Mouse (Mus musculus) heart, embryonic 11.5 days (tissue): Measurements from ENCODE around the gene Pou2af1. TPM values are rescaled to one million over a fixed set of nuclear protein-coding genes. Genes with fewer than 3 reads are reported as not detected.
A peak's percentile ranks its signal among the peaks of the same experiment; 100 is the strongest.

Experiments used
- ATAC-seq: fragments of 200-750 bp; cut with Nextera tagmentation; replicated peaks from 2 replicates; pipeline ENCODE4 v1.8.0; 2017; ENCODE audit warnings: moderate library complexity; ENCODE audit not compliant: insufficient number of reproducible peaks, low FRiP score, low TSS enrichment
- H3K27ac ChIP-seq: fragments of 300-500 bp; sonication (generic); 2 replicates; pipeline ENCODE4 v1.5.1; 2014; ENCODE audit warnings: mild to moderate bottlenecking, low read depth, low read length
- H3K27me3 ChIP-seq: fragments of 300-500 bp; sonication (generic); 2 replicates; pipeline ENCODE4 v1.6.1; 2014; ENCODE audit warnings: mild to moderate bottlenecking, low read length, mixed read lengths; ENCODE audit not compliant: control insufficient read depth, insufficient read depth
- H3K36me3 ChIP-seq: fragments of 300-500 bp; sonication (generic); 2 replicates; pipeline ENCODE4 v1.6.1; 2014; ENCODE audit warnings: mild to moderate bottlenecking, low read length, moderate library complexity, mixed read lengths; ENCODE audit not compliant: control insufficient read depth, insufficient read depth
- H3K4me1 ChIP-seq: fragments of 300-500 bp; sonication (generic); 2 replicates; pipeline ENCODE4 v1.6.1; 2014; ENCODE audit warnings: low read length; ENCODE audit not compliant: control insufficient read depth, insufficient read depth
- H3K4me2 ChIP-seq: fragments of 300-500 bp; sonication (generic); 2 replicates; pipeline ENCODE4 v1.6.1; 2014; ENCODE audit warnings: mild to moderate bottlenecking, moderate library complexity
- H3K4me3 ChIP-seq: fragments of 300-500 bp; sonication (generic); 2 replicates; pipeline ENCODE4 v1.5.1; 2014; ENCODE audit warnings: low read depth, low read length
- H3K9ac ChIP-seq: fragments of 300-500 bp; sonication (generic); 2 replicates; pipeline ENCODE4 v1.6.1; 2014; ENCODE audit warnings: mild to moderate bottlenecking, low read depth, low read length, moderate library complexity
- H3K9me3 ChIP-seq: fragments of 300-500 bp; sonication (generic); replicated peaks from 2 replicates; pipeline ENCODE4 v1.6.1; 2016; ENCODE audit warnings: low read length; ENCODE audit not compliant: control insufficient read depth
- WGBS: fragments of 180-500 bp; shearing (Covaris S2); extraction: QIAGEN DNeasy Blood & Tissue Kit; methylation state at CpG from one replicate; pipeline ENCODE4 v1.1.7; 2014; ENCODE audit not compliant: insufficient replicate concordance; 5-methylcytosine and 5-hydroxymethylcytosine counted together
- polyA plus RNA-seq: library from polyadenylated mRNA; unstranded; fragments of >200 nt; fragmentation: Nextera tagmentation; extraction: Ambion mirVana; gene quantifications from 2 replicates; pipeline ENCODE4 v1.2.1, GENCODE M21; 2014

Gene Pou2af1
- polyA plus RNA-seq, 1 experiment from 2014 or later: 0.11 TPM

- no peak for ATAC-seq
- Histone ChIP-seq H3K4me3 (no peak overlapping the region), H3K9me3 (no peaks in the 10 kb centered on the region), H3K4me1 (no peaks in the 10 kb centered on the region), H3K4me2 (no peak overlapping the region), H3K36me3 (no peaks in the 10 kb centered on the region), H3K27ac (no peak overlapping the region), H3K27me3 (no peaks in the 10 kb centered on the region), H3K9ac (no peak overlapping the region)
- WGBS: 76% methylated on average over 4 of the region's 4 CpGs
Measured at GRCm38 (mm10) chr9:51256780-51257502, 43.4 kb downstream of the Pou2af1 start.

GRCm38 (mm10) chr9:51258426-51258825 is 44.9 kb downstream of the Pou2af1 start:
- Histone ChIP-seq H3K27ac (no peak overlapping the region), H3K9ac (no peak overlapping the region), H3K4me3 (no peak overlapping the region), H3K27me3 (no peaks in the 10 kb centered on the region), H3K9me3 (no peaks in the 10 kb centered on the region), H3K4me2 (no peak overlapping the region), H3K36me3 (no peaks in the 10 kb centered on the region), H3K4me1 (no peaks in the 10 kb centered on the region)
- ATAC-seq: no peak
- WGBS: 73% methylated on average over 5 of the region's 5 CpGs

DNA sequence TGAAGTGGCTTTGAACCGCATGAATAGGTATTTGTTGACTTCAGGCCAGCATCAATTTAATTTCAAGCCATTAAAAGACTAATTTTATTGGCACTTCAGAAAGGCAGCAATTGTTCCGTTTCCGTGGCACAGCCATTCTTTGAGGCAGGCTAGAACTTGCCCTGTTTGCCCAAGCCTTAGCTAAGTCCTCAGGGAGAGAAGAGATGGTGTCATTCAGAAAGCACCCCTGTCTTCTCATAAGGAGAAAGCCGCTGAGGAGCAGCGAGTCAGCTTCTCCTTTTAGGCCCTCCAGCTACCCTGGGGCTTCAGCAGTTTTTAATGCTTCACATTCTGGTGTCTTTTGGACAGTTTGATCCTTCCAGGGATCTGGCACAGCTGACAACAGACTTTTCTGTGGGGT is 55.3 kb downstream of the Pou2af1 start:
- ATAC-seq: no peak
- no peak overlapping the region for H3K4me3 ChIP-seq
- H3K27me3 ChIP-seq: no peaks in the 10 kb centered on the region
- no peak overlapping the region for H3K4me2 ChIP-seq
- H3K27ac ChIP-seq: no peak overlapping the region
- H3K4me1 ChIP-seq: no peaks in the 10 kb centered on the region
- no peaks in the 10 kb centered on the region for H3K36me3 ChIP-seq
- 89% methylated on average over 5 of the region's 5 CpGs for WGBS
- H3K9me3 ChIP-seq: no peaks in the 10 kb centered on the region
- no peak overlapping the region for H3K9ac ChIP-seq

DNA sequence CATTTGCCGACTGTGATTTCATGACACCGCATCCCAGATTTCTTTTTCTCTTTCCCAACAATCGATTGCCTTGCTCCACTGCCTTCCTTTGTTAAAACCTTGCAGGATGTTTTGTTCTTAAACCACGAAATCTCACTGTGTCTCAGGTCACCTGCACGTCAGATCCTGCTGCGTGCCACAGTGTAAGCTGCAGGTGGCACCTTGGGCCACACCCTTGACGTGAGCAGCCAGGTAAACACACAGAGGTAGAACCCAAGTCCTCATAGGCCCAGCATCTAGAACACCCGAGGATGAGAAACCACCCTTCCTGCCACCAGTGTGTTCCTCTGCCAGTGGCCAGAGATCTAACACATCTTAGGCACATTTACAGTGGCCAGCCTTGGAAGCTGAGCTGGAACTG is 57.6 kb downstream of the Pou2af1 start:
- Histone ChIP-seq H3K9ac (no peak overlapping the region), H3K9me3 (no peaks in the 10 kb centered on the region), H3K4me2 (no peak overlapping the region), H3K4me3 (no peak overlapping the region), H3K27me3 (no peaks in the 10 kb centered on the region), H3K27ac (no peak overlapping the region), H3K36me3 (no peaks in the 10 kb centered on the region), H3K4me1 (no peaks in the 10 kb centered on the region)
- no peak for ATAC-seq
- 78% methylated on average over 8 of the region's 8 CpGs for WGBS

DNA sequence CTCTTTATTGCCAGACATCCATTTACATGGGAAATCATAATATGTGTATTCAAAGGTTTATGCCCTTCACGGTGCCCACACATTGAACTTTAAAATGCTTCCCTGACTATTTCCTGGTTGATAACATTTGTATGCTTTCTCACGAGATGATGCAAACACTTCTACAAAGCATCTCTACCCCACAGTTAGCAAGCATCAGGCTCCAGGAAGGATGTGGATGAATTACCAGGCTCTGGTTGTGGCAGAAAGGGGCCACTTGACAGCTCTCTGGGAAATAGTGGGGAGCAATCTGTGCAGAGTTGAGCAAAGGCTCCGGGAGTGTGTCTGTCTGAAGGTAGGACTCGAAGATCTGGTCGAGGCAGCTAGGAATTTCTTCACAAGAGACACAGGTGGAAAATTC is 58.6 kb downstream of the Pou2af1 start:
- no peaks in the 10 kb centered on the region for H3K27me3 ChIP-seq
- H3K4me3 ChIP-seq: no peak overlapping the region
- no peak overlapping the region for H3K9ac ChIP-seq
- H3K4me2 ChIP-seq: no peak overlapping the region
- ATAC-seq: no peak
- H3K36me3 ChIP-seq: no peaks in the 10 kb centered on the region
- H3K9me3 ChIP-seq: no peaks in the 10 kb centered on the region
- H3K27ac ChIP-seq: no peak overlapping the region
- WGBS: 63% methylated on average over 5 of the region's 5 CpGs
- no peaks in the 10 kb centered on the region for H3K4me1 ChIP-seq

DNA sequence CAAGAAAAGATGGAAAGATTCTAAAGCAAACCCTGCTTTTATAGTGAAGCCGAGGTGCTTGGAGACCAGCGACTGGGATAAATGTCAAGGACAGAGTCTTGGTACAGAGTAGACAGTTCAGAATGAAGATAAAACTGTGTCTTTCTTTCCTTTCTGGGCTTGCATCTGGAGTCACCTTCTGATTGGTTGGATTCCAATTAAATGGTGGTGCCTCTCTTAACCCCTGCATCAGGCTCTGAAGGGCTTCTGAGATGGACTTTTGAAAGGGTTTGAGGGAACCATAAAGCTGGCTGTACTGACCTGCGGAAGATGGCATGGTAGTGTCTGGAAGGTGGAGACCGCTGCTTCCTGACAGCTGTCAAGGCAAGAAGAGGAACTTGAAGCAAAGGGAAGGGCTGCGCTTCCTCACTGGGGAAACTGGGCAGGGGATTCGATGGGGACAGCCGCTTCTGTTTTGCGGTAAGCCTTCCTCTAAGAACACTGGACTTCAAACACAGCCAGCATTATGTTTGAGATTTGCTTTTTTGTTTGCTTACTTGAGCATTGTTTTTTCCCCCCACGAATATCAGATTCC is 60.2 kb downstream of the Pou2af1 start:
- Histone ChIP-seq H3K36me3 (no peaks in the 10 kb centered on the region), H3K27ac (no peak overlapping the region), H3K4me3 (no peak overlapping the region), H3K9me3 (no peaks in the 10 kb centered on the region), H3K4me2 (no peak overlapping the region), H3K9ac (no peak overlapping the region), H3K4me1 (peaks cover 7% of the 10 kb centered on the region; the same call in 1 of the 2 replicates), H3K27me3 (no peaks in the 10 kb centered on the region)
- no peak for ATAC-seq
- 63% methylated on average over 9 of the region's 9 CpGs for WGBS

DNA sequence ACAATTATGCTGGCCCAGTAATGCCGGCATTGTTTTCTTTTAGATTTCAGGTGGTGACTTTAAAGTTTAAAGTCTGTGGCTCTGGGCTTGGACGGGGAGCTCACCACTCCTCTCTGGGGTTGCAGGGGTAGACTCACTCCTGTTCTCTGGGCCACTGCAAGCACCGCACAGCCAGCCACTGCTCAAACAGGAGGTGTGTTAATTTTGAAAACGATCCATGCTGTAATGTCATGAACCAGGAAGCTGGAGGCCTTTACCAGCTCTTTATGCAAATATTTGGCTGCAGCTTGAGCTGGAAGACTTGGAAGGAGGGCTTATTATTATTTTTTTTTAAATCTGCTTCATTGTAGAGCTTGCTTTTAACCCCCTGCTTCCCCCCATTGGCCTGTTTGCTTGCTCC is 61.2 kb downstream of the Pou2af1 start:
- H3K36me3 ChIP-seq: no peaks in the 10 kb centered on the region
- no peak overlapping the region for H3K4me2 ChIP-seq
- WGBS: 26% methylated on average over 4 of the region's 4 CpGs
- peaks cover 7% of the 10 kb centered on the region; the same call in 1 of the 2 replicates for H3K4me1 ChIP-seq
- H3K27ac ChIP-seq: no peak overlapping the region
- H3K9ac ChIP-seq: no peak overlapping the region
- H3K4me3 ChIP-seq: no peak overlapping the region
- H3K27me3 ChIP-seq: peaks cover 4% of the 10 kb centered on the region
- ATAC-seq: no peak
- H3K9me3 ChIP-seq: no peaks in the 10 kb centered on the region

DNA sequence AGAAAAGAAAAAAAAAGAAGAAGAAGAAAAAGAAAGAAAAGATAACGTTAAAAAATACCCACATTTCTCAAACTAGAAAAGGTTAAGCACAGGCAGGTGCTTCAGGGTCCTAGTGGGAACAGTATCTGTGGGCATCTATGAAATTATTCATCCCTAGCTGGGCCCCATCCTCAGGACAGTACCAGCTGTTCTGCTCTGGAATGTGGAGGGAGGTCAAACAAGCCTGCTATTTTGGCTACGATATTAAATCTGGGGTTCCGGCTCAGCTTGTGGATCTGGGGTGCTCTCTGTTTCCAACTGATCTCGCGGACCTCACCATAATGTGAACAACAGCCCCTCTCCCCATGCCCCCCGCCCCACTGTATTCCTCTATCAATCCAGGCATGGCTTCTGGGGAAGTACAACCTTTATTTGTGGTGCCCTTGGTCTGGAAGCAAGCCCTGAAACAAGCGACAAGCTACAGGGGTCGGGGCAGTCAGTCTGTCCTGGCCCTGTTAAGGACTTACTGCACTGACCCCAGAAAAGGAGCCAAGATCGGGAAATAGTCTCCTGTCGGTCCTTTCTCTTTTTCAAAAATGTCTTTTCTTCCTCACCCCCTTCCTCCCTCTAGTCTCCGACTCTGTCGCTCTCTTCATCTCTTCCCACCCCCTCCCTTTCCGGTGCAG is 64.5 kb downstream of the Pou2af1 start:
- H3K27ac ChIP-seq: peak overlapping the region; percentile 42; the same call in 1 of the 2 replicates
- H3K9me3 ChIP-seq: no peaks in the 10 kb centered on the region
- ATAC-seq: no peak
- H3K4me2 ChIP-seq: peak overlapping the region; percentile 89
- no peaks in the 10 kb centered on the region for H3K36me3 ChIP-seq
- H3K4me1 ChIP-seq: peaks cover 7% of the 10 kb centered on the region; the same call in 1 of the 2 replicates
- peaks cover 10% of the 10 kb centered on the region for H3K27me3 ChIP-seq
- H3K9ac ChIP-seq: peak overlapping the region; percentile 85
- H3K4me3 ChIP-seq: peak overlapping the region; percentile 64
- 20% methylated on average over 13 of the region's 13 CpGs for WGBS
